Mouse (Mus musculus): ENCODE measurements around the gene Bnip2.

- TF ChIP-seq CHD1 (IDR thresholded peaks at IDR 0.05; ENCODE audit: low read depth, low read length) (no peak), TCF12 (IDR thresholded peaks at IDR 0.05; ENCODE audit: low read depth, low read length) (no peak)
Measured at GRCm38 (mm10) chr9:70010781-70011473, 21.7 kb downstream of the Bnip2 start.

All from CH12.LX (cell line).